10 mouse cellular contexts compared by ENCODE assay signal in genomic region chr17:87795927-87796714, GRCm38 (mm10). TPM values are rescaled to one million over a fixed set of nuclear protein-coding genes. Genes with fewer than 3 reads are reported as not detected.
DNase-seq lines count a peak whose midpoint lies in the region; ATAC-seq and TF ChIP-seq lines count a peak whose summit lies in the region.
"Had no signal": no experiment of that assay in that cellular context is flagged by ENCODE, and none has a peak within 500 bp of the region (broad histone marks: within the 10 kb centered on the region; RNA-seq: fewer than 3 reads in every experiment).

No protein-coding gene starts in this region.

- no peak for ATAC-seq in heart, embryonic 16.5 days (replicated peaks; ENCODE audit: extremely low read depth, insufficient read depth, low FRiP score)
- ATAC-seq in hindbrain, embryonic 14.5 days (ENCODE audit: low FRiP score) = no peak
- ATAC-seq in midbrain, postnatal 0 days (ENCODE audit: low FRiP score) = no peak

- no peak for DNase-seq in heart, adult 8-10 months (ENCODE audit: low spot score)
- no peak for DNase-seq in hindbrain, embryonic 14.5 days (ENCODE audit: low spot score)
- DNase-seq in midbrain, postnatal 0 days (ENCODE audit: low spot score) = no peak
- no peak for DNase-seq in embryo, embryonic 10 days (ENCODE audit: low spot score)
- no peak for DNase-seq in left cerebral cortex, adult 11 months (ENCODE audit: low spot score)
- DNase-seq in ovary, postnatal 36 days (ENCODE audit: low spot score) = no peak
- DNase-seq: kidney, adult 18-20 months had no signal

- no peak for TF ChIP-seq POLR2A in cortical plate, adult 2 months (IDR thresholded peaks at IDR 0.05; ENCODE audit: extremely low read depth, insufficient read depth, low read length)

- H3K27me3 ChIP-seq in heart, embryonic 16.5 days (ENCODE audit: control insufficient read depth, insufficient read depth, low read length) = peaks cover 66% of the 10 kb centered on the region
- peaks cover 66% of the 10 kb centered on the region for H3K27me3 ChIP-seq in hindbrain, embryonic 14.5 days (ENCODE audit: control insufficient read depth, insufficient read depth, low read length)
- peaks cover 46% of the 10 kb centered on the region for H3K27me3 ChIP-seq in midbrain, postnatal 0 days (ENCODE audit: insufficient read depth, low read length)

- peak overlapping the region; percentile 49 for H3K4me3 ChIP-seq in heart, embryonic 16.5 days (ENCODE audit: low read length)
- peak overlapping the region; percentile 48 for H3K4me3 ChIP-seq in cortical plate, adult 2 months (ENCODE audit: insufficient read depth, low read length)
- H3K4me3 ChIP-seq in hindbrain, embryonic 14.5 days (replicated peaks; ENCODE audit: low read length) = peak overlapping the region; percentile 52
- H3K4me3 ChIP-seq in midbrain, postnatal 0 days (ENCODE audit: low read depth, low read length) = peak overlapping the region; percentile 56; the same call in 1 of the 2 replicates

- peaks cover 13% of the 10 kb centered on the region for H3K4me1 ChIP-seq in heart, embryonic 16.5 days (ENCODE audit: control insufficient read depth, insufficient read depth, low read length)
- H3K4me1 ChIP-seq in cortical plate, adult 2 months (ENCODE audit: control insufficient read depth, insufficient read depth, low read length) = peaks cover 4% of the 10 kb centered on the region
- H3K4me1 ChIP-seq in hindbrain, embryonic 14.5 days (replicated peaks; ENCODE audit: control insufficient read depth, insufficient read depth, low read length) = peaks cover 21% of the 10 kb centered on the region
- 0 out of 2 replicates have a peak, but pooled peaks cover 5% of the 10 kb centered on the region for H3K4me1 ChIP-seq in midbrain, postnatal 0 days (ENCODE audit: insufficient read depth, low read length)

- H3K36me3 ChIP-seq in heart, embryonic 16.5 days (ENCODE audit: control insufficient read depth, insufficient read depth) = no peaks in the 10 kb centered on the region
- no peaks in the 10 kb centered on the region for H3K36me3 ChIP-seq in hindbrain, embryonic 14.5 days (replicated peaks; ENCODE audit: control insufficient read depth, insufficient read depth)
- no peaks in the 10 kb centered on the region for H3K36me3 ChIP-seq in midbrain, postnatal 0 days (ENCODE audit: insufficient read depth, low read length)

- no peak overlapping the region for H3K4me2 ChIP-seq in heart, embryonic 16.5 days (ENCODE audit: low read depth, low read length)
- peak overlapping the region; percentile 98 for H3K4me2 ChIP-seq in hindbrain, embryonic 14.5 days (replicated peaks)
- peak overlapping the region; percentile 91 for H3K4me2 ChIP-seq in midbrain, postnatal 0 days (ENCODE audit: low read depth, low read length, poor library complexity, severe bottlenecking)

- no peaks in the 10 kb centered on the region for H3K9me3 ChIP-seq in heart, embryonic 16.5 days (replicated peaks; ENCODE audit: control insufficient read depth, low read length)
- H3K9me3 ChIP-seq in hindbrain, embryonic 14.5 days (ENCODE audit: control insufficient read depth, low read length) = no peaks in the 10 kb centered on the region
- H3K9me3 ChIP-seq in midbrain, postnatal 0 days (ENCODE audit: low read length) = no peaks in the 10 kb centered on the region

- no peak for TF ChIP-seq CTCF in cortical plate, adult 2 months (IDR thresholded peaks at IDR 0.05; ENCODE audit: extremely low read depth, insufficient read depth, low read length)
- TF ChIP-seq CTCF in midbrain, postnatal 0 days (IDR thresholded peaks at IDR 0.05) = no peak

- H3K9ac ChIP-seq in heart, embryonic 16.5 days (ENCODE audit: low read length) = no peak overlapping the region
- H3K9ac ChIP-seq in hindbrain, embryonic 14.5 days = no peak overlapping the region
- H3K9ac ChIP-seq in midbrain, postnatal 0 days (replicated peaks; ENCODE audit: low read length, poor library complexity, severe bottlenecking) = no peak overlapping the region

- no peak overlapping the region for H3K27ac ChIP-seq in heart, embryonic 16.5 days (ENCODE audit: low read length)
- H3K27ac ChIP-seq in cortical plate, adult 2 months (ENCODE audit: insufficient read depth, low read length) = no peak overlapping the region; the same call in 1 of the 2 replicates
- H3K27ac ChIP-seq in hindbrain, embryonic 14.5 days = no peak overlapping the region
- H3K27ac ChIP-seq in midbrain, postnatal 0 days (ENCODE audit: low read depth, low read length) = no peak overlapping the region

- 21% methylated on average over 12 of the region's 12 CpGs for WGBS in heart, embryonic 16.5 days
- 28% methylated on average over 12 of the region's 12 CpGs for WGBS in hindbrain, embryonic 14.5 days
- WGBS in midbrain, postnatal 0 days = 25% methylated on average over 12 of the region's 12 CpGs

RNA-seq across cellular contexts. Expression of gene Kcnk12, which starts 1.7 kb away (rescaled TPM):
- polyA plus RNA-seq in heart, embryonic 16.5 days (2015; fragmentation: Nextera tagmentation; extraction: Ambion mirVana) = not detected in 2 replicates
- total RNA-seq in heart, adult 8-10 months (2022) = not detected
- polyA plus RNA-seq in cortical plate, adult 2 months (2012; rRNA removed) = 14.3 and 16.2 TPM in 2 replicates
- polyA plus RNA-seq in hindbrain, embryonic 14.5 days (2014; fragmentation: Nextera tagmentation; extraction: Ambion mirVana) = 1.1 and 1.3 TPM in 2 replicates
- total RNA-seq in midbrain, postnatal 0 days (2014; rRNA removed) = 5.1 and 7.3 TPM in 2 replicates
- polyA plus RNA-seq in midbrain, postnatal 0 days (2015; fragmentation: Nextera tagmentation; extraction: Ambion mirVana) = 1.9 and 2.3 TPM in 2 replicates
- total RNA-seq: MEL had no signal
